Mouse (Mus musculus) ES-E14 (cell line): ENCODE results near the gene Cacna1g.

Experiments
- CHD2 ChIP-seq: IDR thresholded peaks from 2 replicates; pipeline ENCODE4 v1.6.1; 2014; ENCODE audit warnings: mild to moderate bottlenecking, low read depth, low read length, inconsistent platforms
- HCFC1 ChIP-seq: IDR thresholded peaks from 2 replicates; pipeline ENCODE4 v1.6.1; 2012; ENCODE audit warnings: low read length, inconsistent platforms, borderline replicate concordance; ENCODE audit not compliant: insufficient read depth
- ZC3H11A ChIP-seq: IDR thresholded peaks from 2 replicates; pipeline ENCODE4 v1.6.1; 2012; ENCODE audit warnings: low read depth, mild to moderate bottlenecking, inconsistent platforms, low read length, borderline replicate concordance

- TF ChIP-seq ZC3H11A (no peak), HCFC1 (no peak), CHD2 (no peak)
Measured at GRCm38 (mm10) chr11:94403757-94404156, 70.2 kb downstream of the Cacna1g start.
